Mouse (Mus musculus) lung, adult 18-20 months (tissue): ENCODE data around the gene Endou.
"Not testable (repeated sequence)": the region's sequence is repeated elsewhere in the genome, so short reads cannot be mapped to it uniquely, and the experiment has no call there.

Experiments
- DNase-seq, 2 experiments: peaks; one replicate each; pipeline ENCODE4 v3.0.0; 2022; ENCODE audit warnings: mixed read lengths in 2 of 2

Endou gene

DNA sequence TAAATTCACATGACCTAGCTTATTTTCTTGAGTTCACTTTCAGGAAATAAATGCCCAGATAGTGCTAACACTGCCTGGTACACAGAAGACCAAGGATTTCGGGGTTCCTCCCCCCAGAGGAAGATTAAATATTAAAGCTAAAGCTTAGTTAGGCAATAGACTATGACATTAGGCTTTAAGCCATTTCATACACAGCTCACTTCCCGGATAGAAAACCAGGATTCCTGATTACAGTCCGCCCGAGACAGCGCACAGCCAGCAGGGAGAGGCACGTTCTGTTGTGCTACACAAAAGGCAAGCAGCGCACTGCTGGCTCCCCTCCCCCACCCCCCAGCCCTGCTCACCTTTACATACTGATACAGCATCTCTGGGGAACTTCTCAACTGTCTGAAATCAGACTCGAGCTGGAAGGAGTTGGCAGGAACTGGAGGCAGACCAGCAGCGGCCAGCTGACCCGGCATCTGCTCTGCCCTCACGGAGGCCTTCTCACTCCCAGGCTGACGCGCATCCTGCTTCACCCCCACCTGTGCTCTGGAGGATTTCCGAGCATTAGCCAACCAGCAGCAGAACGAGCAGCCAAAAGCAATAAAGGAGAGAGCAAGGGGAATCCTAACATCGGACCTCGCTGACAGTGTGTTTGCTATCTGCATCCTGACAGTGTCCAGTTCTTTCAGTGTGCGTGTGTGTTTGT lies 51.0 kb downstream of the Endou start:
- no peak for DNase-seq

DNA sequence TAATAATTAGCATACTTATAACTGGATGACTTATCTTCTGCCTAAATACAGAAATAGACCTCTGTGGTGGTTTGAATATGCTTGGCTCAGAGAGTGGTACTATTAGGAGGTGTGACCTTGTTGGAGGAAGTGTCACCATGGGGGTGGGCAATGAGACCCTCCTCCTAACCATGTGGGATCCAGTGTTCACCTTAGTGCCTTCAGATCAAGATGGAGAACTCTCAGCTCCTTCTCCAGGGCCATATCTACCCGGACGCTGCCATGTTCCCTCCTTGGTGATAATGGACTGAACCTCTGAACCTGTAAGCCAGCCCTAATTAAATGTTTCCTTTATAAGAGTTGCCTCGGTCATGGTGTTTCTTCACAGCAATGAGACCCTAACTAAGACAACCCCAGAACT lies 53.8 kb downstream of the Endou start:
- DNase-seq: no peak

- no peak for DNase-seq
Observed at GRCm38 (mm10) chr15:97675927-97676326, 55.2 kb downstream of the Endou start.

- no peak for DNase-seq
Observed at GRCm38 (mm10) chr15:97674423-97674822, 56.7 kb downstream of the Endou start.

DNA sequence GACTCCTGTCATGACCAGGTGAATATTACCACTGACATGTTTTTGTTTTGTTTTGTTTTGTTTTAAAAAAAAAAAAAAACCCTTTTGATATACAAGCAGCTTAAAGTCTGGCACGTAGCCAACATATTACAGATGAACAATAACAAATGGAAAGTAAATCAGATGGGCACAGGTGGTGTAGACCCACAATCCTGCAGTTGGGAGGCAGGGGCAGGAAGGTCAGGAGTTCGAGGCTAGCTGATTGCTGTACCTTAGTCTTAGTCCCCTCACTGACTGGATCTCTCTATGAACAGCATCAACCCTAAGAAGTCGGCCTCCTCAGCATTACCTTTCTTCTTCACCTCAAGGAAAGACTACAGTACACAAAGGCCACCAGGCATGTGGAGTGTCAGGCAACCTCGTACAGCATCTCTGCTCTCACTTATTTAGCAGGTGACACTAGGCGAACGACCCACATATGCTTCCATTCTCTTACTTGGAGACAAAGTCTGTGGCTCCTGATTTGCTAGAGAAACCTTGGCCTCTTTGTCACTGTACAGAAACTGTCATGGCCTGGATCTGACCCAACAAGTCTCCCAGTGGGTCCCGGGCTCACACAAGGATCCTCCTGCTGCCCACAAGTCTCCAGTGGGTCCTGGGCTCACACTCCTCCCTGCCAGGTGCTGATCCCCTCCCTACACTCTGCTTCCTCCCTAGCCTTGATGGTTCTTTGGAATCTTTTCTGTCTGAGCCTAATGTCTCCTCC lies 57.7 kb downstream of the Endou start:
- DNase-seq: no peak

GRCm38 (mm10) chr15:97672211-97672765 lies 58.9 kb downstream of the Endou start:
- no peak for DNase-seq

- peak; percentile 18 to 21 for DNase-seq
Observed at GRCm38 (mm10) chr15:97670554-97670953, 60.6 kb downstream of the Endou start.

GRCm38 (mm10) chr15:97668158-97668877 lies 62.8 kb downstream of the Endou start:
- DNase-seq: not testable (repeated sequence)

GRCm38 (mm10) chr15:97667437-97667836 lies 63.7 kb downstream of the Endou start:
- peak; percentile 40 to 43 for DNase-seq

DNA sequence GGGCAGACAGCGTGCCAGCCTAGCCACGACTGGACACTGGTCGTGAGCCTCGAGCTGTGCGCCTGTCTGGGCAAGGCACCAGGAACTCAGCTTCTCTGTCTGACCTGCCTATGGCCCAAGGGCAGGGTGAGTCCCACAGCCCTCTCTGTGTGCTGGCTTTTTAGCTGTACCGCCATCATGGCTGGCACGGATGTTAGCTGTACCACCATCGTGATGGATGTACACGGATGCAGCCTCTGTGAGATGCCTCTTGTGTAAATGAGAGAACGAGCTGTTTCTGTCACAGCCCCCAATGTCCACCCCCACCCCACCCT lies 64.7 kb downstream of the Endou start:
- no peak for DNase-seq

DNA sequence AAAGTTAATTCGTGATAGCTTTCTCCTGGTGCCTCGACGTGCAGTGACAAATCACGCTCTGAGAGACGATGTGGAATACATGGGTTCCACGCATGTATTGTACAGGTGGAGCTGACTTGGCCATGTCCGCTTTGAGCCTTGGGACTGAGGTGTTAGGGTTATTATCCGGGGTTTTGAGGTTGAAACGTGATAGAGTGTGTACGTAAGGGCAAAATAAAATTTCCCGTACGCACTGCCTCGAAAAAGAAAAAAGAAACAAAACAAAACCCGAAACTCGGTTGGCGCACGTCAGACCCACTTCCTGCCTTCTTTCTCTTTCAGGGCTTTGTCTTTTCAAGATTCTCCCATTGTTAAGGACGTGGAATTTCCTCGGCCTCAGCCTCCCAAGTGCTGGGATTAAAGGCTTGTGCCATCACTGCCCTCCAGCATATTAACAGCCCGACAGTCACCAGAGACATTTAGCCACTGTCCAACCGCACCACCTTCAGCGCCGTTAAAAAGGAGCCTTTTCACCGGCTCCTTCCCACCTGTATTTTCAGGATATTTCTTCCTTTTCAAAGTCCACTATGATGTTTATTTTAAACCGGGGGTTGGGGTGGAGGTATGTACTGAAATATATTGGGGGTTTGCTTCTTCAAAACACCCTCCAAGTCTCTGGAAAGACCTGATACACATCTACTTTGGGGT lies 65.2 kb downstream of the Endou start:
- no peak for DNase-seq

DNA sequence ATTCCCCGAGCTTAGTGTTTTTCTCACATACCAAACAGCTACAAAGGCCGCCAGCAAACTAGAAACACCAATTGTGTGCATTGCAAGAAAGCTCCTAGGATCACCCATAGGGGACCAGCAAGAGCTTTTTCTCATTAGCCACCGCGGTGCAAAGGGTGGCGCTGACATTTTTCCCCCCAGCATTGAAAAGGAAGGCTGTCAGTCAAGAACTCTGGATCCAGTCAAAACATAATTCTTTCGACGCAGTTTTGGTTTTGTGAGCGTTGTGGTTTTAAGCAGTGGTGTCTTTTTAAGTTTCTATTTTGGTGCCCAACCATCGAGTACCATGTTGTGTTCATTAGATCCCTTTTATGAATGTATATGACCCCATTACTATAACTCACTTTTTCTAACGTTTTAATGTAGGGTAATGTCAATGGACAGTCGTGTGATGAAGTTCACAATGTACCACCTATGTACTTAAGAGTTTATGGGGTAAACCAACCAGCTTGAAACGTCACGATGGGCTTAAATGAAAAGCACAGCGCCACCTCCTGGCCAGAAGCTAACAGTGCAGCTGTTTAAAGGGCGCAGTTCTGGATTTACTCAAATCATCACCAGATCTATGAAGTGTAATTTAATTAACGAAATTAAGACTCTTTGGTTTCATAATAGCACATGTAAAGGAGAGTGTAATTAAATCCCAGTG lies 66.0 kb downstream of the Endou start:
- DNase-seq: no peak

GRCm38 (mm10) chr15:97663750-97664406 lies 67.3 kb downstream of the Endou start:
- peak; percentile 53 to 68 for DNase-seq
